Mouse (Mus musculus) neural tube, embryonic 11.5 days (tissue): ENCODE measurements around the gene Sox1. TPM values are rescaled to one million over a fixed set of nuclear protein-coding genes. Genes with fewer than 3 reads are reported as not detected.

Experiments
- ATAC-seq: fragments of 200-750 bp; cut with Nextera tagmentation; 2 replicates; pipeline ENCODE4 v1.8.0; 2017; ENCODE audit warnings: moderate number of reproducible peaks, mild to moderate bottlenecking, moderate TSS enrichment, moderate library complexity; ENCODE audit not compliant: insufficient read depth, low FRiP score, low TSS enrichment
- DNase-seq: peaks from one replicate; pipeline ENCODE4 v3.0.0-alpha.2; 2015; ENCODE audit warnings: low spot score
- H3K27ac ChIP-seq: fragments of 300-500 bp; sonication (generic); 2 replicates; pipeline ENCODE4 v1.5.1; 2014; ENCODE audit warnings: low read depth, mild to moderate bottlenecking, low read length
- H3K27me3 ChIP-seq: fragments of 300-500 bp; sonication (generic); 2 replicates; pipeline ENCODE4 v1.6.1; 2014; ENCODE audit warnings: mild to moderate bottlenecking, low read length, mixed read lengths; ENCODE audit not compliant: control insufficient read depth, insufficient read depth
- H3K36me3 ChIP-seq: fragments of 300-500 bp; sonication (generic); 2 replicates; pipeline ENCODE4 v1.6.1; 2014; ENCODE audit warnings: mild to moderate bottlenecking, low read length, moderate library complexity, mixed read lengths; ENCODE audit not compliant: control insufficient read depth, insufficient read depth
- H3K4me1 ChIP-seq: fragments of 300-500 bp; sonication (generic); 2 replicates; pipeline ENCODE4 v1.6.1; 2014; ENCODE audit warnings: low read length, mixed read lengths; ENCODE audit not compliant: control insufficient read depth, insufficient read depth
- H3K4me2 ChIP-seq: fragments of 300-500 bp; sonication (generic); 2 replicates; pipeline ENCODE4 v1.6.1; 2014; ENCODE audit warnings: low read depth, mild to moderate bottlenecking, moderate library complexity
- H3K4me3 ChIP-seq: fragments of 300-500 bp; sonication (generic); 2 replicates; pipeline ENCODE4 v1.5.1; 2014; ENCODE audit warnings: low read depth, low read length
- H3K9ac ChIP-seq: fragments of 300-500 bp; sonication (generic); 2 replicates; pipeline ENCODE4 v1.6.1; 2014; ENCODE audit warnings: mild to moderate bottlenecking, low read length
- H3K9me3 ChIP-seq: fragments of 300-500 bp; sonication (generic); 2 replicates; pipeline ENCODE4 v1.6.1; 2016; ENCODE audit warnings: low read length; ENCODE audit not compliant: control insufficient read depth
- WGBS: fragments of 180-500 bp; shearing (Covaris S2); extraction: QIAGEN DNeasy Blood & Tissue Kit; methylation state at CpG from one replicate; pipeline ENCODE4 v1.1.7; 2014; 5-methylcytosine and 5-hydroxymethylcytosine counted together
- microRNA-seq: library from miRNA; unstranded; fragments of <30 nt; microRNA quantifications from one replicate; pipeline ENCODE4, GENCODE M21; 2016
- polyA plus RNA-seq: library from polyadenylated mRNA; unstranded; fragments of >200 nt; fragmentation: Nextera tagmentation; extraction: Ambion mirVana; gene quantifications from 2 replicates; pipeline ENCODE4 v1.2.1, GENCODE M21; 2014

Gene Sox1
- polyA plus RNA-seq, 1 experiment from 2014 or later: 1.9 TPM

DNA sequence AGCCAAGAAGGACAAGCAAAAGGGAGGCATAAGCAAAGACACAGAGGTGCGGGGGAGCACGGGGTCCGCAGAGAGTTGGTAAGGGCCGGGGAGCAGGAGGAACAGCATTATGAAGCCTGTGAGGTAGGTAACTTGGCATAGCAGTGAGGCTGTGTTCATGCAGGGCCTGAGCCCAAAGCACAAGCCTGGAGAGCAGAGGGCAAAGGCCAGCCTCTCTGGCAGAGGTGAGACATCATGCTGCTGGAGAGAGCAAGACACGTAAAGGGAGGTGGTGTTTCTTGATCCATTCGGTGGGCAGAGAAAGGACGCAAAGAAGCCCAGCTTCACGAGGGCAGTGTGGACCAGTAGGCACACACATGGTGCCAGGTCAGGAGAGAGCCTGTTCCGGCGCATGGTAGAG is 44.8 kb downstream of the Sox1 start:
- ATAC-seq (no peak), DNase-seq (no peak)
- Histone ChIP-seq H3K36me3 (no peaks in the 10 kb centered on the region), H3K9ac (no peak overlapping the region), H3K27ac (no peak overlapping the region), H3K4me3 (no peak overlapping the region), H3K27me3 (peaks cover 4% of the 10 kb centered on the region; the same call in 1 of the 2 replicates), H3K4me2 (no peak overlapping the region), H3K4me1 (no peaks in the 10 kb centered on the region), H3K9me3 (no peaks in the 10 kb centered on the region)
- 94% methylated on average over 10 of the region's 10 CpGs for whole genome bisulfite sequencing

- DNase-seq: no peak
Measured at GRCm38 (mm10) chr8:12440997-12441396, 45.9 kb downstream of the Sox1 start.

DNA sequence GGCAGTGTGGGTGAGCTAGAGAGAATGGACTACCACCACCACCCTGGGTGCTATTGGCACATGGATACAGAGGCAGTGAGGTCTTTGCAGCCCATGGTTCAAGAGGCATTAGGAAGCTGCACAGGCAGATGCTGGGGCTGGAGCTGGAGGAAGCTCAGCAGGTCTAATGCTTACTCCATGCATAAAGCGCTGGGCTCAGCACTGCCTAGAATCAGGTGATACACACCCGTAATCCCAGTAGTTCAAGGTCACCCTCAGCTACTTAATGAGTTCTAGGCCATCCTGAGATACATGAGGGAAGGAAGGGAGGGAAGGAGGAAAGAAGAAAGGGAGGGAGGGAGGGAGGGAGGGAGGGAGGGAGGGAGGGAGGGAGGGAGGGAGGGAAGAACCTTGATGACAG is 50.2 kb downstream of the Sox1 start:
- H3K27me3 ChIP-seq: peaks cover 15% of the 10 kb centered on the region; the same call in 1 of the 2 replicates
- peaks cover 8% of the 10 kb centered on the region for H3K4me1 ChIP-seq
- no peak overlapping the region for H3K27ac ChIP-seq
- no peak for DNase-seq
- H3K36me3 ChIP-seq: no peaks in the 10 kb centered on the region
- 70% methylated on average over 2 of the region's 2 CpGs for WGBS
- no peak overlapping the region for H3K4me2 ChIP-seq
- H3K9ac ChIP-seq: no peak overlapping the region
- no peak overlapping the region for H3K4me3 ChIP-seq
- H3K9me3 ChIP-seq: no peaks in the 10 kb centered on the region
- ATAC-seq: no peak

More at GRCm38 (mm10) chr8:12440997-12441396, 45.9 kb downstream of the Sox1 start:
- Histone ChIP-seq H3K27me3 (peaks cover 12% of the 10 kb centered on the region; the same call in 1 of the 2 replicates), H3K9ac (no peak overlapping the region), H3K27ac (no peak overlapping the region), H3K4me1 (peaks cover 4% of the 10 kb centered on the region), H3K9me3 (no peaks in the 10 kb centered on the region), H3K4me3 (no peak overlapping the region), H3K36me3 (no peaks in the 10 kb centered on the region), H3K4me2 (no peak overlapping the region)
- no peak for ATAC-seq
- 92% methylated on average over 4 of the region's 4 CpGs for WGBS

DNA sequence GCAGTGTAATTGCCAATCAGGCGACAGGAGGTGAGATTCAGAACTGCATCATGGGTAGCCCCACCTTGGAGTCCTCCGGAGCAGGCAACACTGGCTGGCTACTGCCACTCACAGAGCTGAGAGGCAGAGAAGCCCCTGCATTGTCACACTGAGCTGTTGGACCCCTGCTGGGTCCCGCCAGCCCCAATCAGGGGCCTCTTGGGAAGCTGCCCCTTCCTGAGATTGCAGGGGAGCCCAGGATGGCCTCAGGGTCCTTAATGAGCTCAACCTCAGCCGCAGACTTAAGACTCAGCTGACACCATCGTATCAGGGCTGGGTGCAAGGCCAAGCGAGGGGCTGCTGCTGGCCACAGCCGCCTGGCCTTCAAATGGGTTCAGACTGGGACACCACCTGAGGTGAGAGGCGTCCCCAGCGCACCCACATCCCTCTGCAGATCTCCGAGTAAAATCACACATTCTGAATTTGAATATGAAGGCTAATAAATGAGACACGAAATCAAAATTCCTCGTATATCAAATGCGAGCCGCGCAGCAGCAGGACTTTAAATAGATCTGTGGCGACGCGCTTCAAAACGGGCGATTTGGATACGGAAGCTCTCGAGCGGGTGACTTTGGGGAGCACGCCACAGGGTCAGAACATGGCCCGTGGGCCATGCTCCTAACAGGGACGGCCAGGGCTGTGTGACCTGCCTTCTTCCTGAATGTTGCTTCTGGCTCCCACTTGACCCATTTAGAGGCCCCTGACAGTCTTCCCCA is 51.0 kb downstream of the Sox1 start:
- WGBS: 3% methylated on average over 26 of the region's 26 CpGs
- H3K4me1 ChIP-seq: peaks cover 8% of the 10 kb centered on the region
- no peaks in the 10 kb centered on the region for H3K36me3 ChIP-seq
- DNase-seq: peak; percentile 30
- H3K27me3 ChIP-seq: peaks cover 15% of the 10 kb centered on the region; the same call in 1 of the 2 replicates
- no peak for ATAC-seq
- no peaks in the 10 kb centered on the region for H3K9me3 ChIP-seq
- no peak overlapping the region for H3K27ac ChIP-seq
- peak overlapping the region; percentile 29; the same call in 1 of the 2 replicates for H3K9ac ChIP-seq
- peak overlapping the region; percentile 29 for H3K4me2 ChIP-seq
- no peak overlapping the region for H3K4me3 ChIP-seq

Small RNAs within 50 kb of the gene (microRNA-seq; reads per million reads assigned to microRNA genes)
- gene Gm25239: not detected

Other genes with a start within 250 kb of the Sox1 start
- not detected in 2 replicates for gene A230072I06Rik, start 116.5 kb upstream of the Sox1 start, polyA plus RNA-seq
- not detected in 2 replicates for gene Spaca7, start 177.7 kb downstream of the Sox1 start, polyA plus RNA-seq